Mouse (Mus musculus) frontal cortex, postnatal 14 days (tissue): ENCODE data around the gene Ltk.

ENCODE experiments used
- DNase-seq, 2 experiments: peaks; one replicate each; pipeline ENCODE4 v3.0.0; 2022; ENCODE audit warnings: low spot score in 2 of 2

Ltk gene

GRCm38 (mm10) chr2:119760251-119760650 is at the start of gene Ltk:
Gene Ltk, minus strand, starts transcription at chr2:119760431.
- no peak for DNase-seq

DNA sequence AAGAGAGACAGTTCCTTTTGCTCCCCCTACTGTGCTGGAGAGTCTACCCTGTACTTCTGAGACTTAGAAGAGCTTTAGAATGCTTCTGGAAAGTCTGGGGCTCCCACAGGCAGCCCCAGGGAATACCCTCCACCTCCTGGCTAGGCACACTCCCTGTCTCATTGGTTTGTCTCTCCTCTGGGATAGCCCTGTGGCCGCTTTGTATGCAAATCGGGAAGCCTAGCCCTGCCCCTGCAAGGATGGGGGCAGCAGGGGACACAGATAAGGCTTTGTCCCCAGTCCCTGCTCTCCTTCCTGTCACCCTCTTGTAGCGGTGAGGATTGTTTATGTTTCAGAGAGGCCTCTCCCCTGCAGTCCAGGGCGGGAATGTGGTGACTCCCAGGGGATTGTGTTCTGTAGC is 48.6 kb upstream of the Ltk start:
- DNase-seq = no peak

DNA sequence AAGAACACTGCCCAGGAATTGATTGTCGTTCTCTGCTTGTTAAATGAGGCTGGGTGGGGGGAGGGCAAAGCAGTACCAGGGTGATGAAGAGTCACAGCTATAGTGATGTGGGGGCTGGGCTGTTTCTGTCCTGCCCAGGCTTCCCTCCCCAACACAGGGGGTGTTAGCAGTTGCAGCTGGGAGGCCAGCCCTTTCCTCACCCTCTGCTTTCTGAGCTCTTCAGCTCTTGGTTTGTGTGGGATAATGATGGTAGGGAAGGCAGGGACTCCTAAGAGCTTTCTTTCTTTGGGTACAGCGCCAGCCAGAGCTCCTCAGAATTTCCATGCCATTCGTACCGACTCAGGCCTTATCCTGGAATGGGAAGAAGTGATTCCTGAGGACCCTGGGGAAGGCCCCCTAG is 48.2 kb upstream of the Ltk start:
- no peak for DNase-seq

- DNase-seq = no peak
Observed at GRCm38 (mm10) chr2:119805536-119805935, 45.3 kb upstream of the Ltk start.

GRCm38 (mm10) chr2:119804776-119805175 is 44.5 kb upstream of the Ltk start:
- no peak for DNase-seq

DNA sequence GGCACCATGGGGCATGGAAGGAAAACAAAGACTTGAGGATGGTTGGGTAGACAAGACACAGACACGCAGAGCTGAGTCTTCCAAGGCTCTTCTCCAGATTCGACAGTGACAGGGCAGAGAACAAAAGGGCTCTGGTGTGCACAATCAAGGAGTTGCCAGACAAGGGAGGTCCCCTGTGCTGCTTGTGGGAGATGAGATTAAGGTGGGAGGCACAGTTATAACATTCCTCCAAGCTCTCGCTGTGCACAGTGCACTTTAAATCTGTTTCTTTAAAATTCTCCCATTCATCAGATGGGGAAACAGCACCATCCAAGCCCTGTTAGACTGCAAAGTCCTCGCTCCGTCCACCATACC is 44.0 kb upstream of the Ltk start:
- no peak for DNase-seq

- DNase-seq = peak in 1 of 2 experiments; percentile 48
Observed at GRCm38 (mm10) chr2:119803618-119804274, 43.5 kb upstream of the Ltk start.

GRCm38 (mm10) chr2:119802767-119803617 is 42.8 kb upstream of the Ltk start:
- no peak for DNase-seq

DNA sequence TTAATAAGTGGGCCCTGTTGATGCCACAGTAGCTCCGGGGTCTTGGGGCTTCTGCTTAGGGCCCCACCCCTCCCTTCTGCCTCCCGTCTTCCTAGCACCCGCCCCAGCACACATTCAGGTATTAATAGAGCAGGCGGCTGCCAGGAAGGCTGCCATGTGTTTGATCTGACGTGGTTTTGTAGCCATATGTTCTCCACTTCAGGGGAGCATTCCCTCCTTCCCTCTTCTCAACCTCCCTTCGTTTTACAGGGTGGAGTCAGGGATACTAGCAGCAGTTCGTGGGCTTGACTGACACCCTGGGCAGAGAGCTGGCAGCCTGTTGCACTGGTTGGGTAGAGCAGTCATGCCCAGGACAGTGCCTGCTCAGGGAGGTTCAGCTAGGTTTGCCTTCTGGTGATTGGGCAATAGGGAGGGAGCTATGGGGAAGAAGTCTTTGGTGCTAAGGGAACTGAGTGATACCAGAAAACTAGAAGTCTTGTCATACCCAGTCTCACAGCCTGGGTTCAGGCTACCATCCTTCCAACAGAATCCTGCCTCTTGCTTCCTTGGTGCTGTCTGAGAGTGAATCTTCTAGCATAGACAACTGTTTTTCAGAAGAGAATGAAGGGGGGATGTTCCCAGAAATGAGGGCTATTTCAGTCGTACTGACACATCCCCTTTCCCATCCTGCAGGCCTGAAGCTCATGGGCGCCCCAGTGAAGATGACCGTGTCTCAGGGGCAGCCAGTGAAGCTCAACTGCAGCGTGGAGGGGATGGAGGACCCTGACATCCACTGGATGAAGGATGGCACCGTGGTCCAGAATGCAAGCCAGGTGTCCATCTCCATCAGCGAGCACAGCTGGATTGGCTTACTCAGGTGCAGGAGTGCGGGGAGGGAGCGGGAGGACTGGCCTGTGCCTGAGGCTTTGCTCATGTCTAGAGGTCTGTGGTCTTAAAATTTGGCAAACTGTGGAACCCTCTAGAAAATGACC is 40.9 kb upstream of the Ltk start:
- DNase-seq = peak in 1 of 2 experiments; percentile 44

GRCm38 (mm10) chr2:119799961-119800550 is 39.8 kb upstream of the Ltk start:
- no peak for DNase-seq

- DNase-seq = no peak
Observed at GRCm38 (mm10) chr2:119799181-119799960, 39.1 kb upstream of the Ltk start.

GRCm38 (mm10) chr2:119798246-119798927 is 38.2 kb upstream of the Ltk start:
- no peak for DNase-seq

DNA sequence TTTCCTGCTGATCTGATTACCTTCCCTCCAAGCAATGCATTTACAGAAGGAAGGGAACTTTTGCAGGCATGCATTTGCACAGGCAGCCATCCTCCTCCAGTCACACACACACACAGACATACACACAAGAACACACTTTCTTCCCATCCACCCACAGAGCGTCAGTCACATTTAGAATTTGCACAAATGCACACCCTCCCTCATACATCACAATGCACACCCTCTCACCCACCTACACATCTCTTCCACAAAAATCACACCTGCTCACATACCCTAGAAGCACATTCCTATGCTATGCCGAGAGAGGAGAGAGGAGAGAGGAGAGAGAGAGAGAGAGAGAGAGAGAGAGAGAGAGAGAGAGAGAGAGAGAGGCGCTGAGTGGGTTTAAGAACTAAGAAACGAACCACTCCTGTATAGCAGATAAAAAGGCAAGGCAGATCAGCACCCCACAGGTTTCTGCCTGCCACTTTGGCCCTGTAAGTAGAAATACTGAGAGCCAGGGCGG is 37.1 kb upstream of the Ltk start, which contains the start of gene Tyro3:
Tyro3 (plus strand) TSS at position 455 of the 505 bp plus-strand sequence.
- no peak for DNase-seq

DNA sequence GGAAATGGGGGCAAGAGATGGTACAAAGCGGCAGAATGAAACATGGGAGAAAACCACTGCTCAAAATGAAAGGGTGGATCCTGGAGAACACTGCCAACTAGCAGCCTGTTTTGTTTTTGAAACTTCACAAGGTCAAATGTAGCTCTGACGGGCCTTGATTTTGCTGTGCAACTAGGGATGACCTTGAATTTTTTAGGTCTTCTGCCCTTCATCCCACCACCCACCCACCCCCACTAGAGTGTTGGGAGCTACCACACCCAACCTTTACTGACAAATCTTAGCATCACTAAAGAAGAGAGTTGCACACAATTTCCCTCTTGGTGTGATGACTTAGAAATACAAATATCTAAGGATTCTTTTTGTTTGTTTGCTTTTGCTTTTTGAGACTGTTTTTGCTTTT is 29.8 kb upstream of the Ltk start:
- DNase-seq = no peak

GRCm38 (mm10) chr2:119787206-119787883 is 27.1 kb upstream of the Ltk start, which contains the start of gene Rpap1:
Gene Rpap1, minus strand, starts transcription at chr2:119787537.
- DNase-seq = peak; percentile 58 to 80

- DNase-seq = no peak
Observed at GRCm38 (mm10) chr2:119767246-119767645, 7.0 kb upstream of the Ltk start.

DNA sequence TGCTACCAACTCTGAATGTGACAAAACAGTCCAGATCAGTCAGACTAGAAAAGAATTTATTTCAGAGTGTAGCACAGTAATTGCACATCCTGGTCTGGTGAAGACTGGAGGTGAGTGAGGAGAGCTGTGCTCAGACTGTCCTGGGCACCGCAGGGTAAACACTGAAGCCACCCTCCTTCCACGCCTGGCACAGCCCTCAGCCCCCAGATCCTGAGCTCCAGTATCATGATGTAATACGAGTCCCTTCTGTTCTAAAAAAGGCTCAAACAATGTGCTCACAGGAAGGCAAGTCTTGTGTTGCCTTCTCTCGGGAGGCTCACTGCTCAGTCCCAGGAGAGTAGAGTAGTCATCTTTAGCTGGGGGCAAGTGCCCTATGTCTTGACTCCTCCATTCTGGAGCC is 3.7 kb upstream of the Ltk start:
- no peak for DNase-seq

DNA sequence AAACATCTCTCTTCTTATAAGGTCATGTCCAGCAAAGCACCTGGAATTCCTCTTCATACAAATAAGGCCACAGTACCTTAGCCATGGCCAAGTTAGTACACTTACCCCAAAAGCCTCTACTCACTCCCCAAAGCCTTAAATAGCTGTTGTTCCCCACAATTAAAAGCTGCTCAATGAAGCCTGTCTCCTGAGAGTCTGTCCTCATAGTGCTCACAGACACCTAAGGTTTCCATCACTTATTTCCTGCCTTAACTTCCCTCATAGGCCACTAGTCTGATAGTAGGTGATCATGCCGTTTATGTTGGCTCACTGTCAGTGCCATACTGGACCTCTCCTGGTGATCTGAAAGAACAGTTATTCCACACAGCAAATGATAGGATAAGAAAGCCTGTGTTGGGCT is 2.0 kb upstream of the Ltk start:
- DNase-seq = no peak
